8 mouse cellular contexts compared by ENCODE assay signal in genomic region chr5:103655346-103656118, GRCm38 (mm10). TPM values are rescaled to one million over a fixed set of nuclear protein-coding genes. Genes with fewer than 3 reads are reported as not detected.
DNase-seq lines count a peak whose midpoint lies in the region; ATAC-seq and TF ChIP-seq lines count a peak whose summit lies in the region.

Gene 1700016H13Rik (minus strand): TSS chr5:103656010.

- H3K9ac ChIP-seq in hindbrain, embryonic 15.5 days, result peak within 1 kb of the TSS; percentile 56

- no peaks in the 10 kb centered on the region for H3K9me3 ChIP-seq in hindbrain, embryonic 15.5 days
- peaks cover 5% of the 10 kb centered on the region; the same call in 1 of the 2 replicates for H3K9me3 ChIP-seq in megakaryocyte, embryonic 14.5 days

- peak within 1 kb of the TSS; percentile 67 for H3K27ac ChIP-seq in gastrocnemius, adult 2 months
- no peak within 1 kb of the TSS for H3K27ac ChIP-seq in hindbrain, embryonic 15.5 days (replicated peaks)

- H3K4me2 ChIP-seq in hindbrain, embryonic 15.5 days, result peak within 1 kb of the TSS; percentile 100

- peak within 1 kb of the TSS; percentile 85 for H3K4me3 ChIP-seq in gastrocnemius, adult 2 months
- peak within 1 kb of the TSS; percentile 58 for H3K4me3 ChIP-seq in hindbrain, embryonic 15.5 days
- H3K4me3 ChIP-seq in megakaryocyte, embryonic 14.5 days (replicated peaks), result peak within 1 kb of the TSS; percentile 93

- peak; percentile 64 for DNase-seq in WW6 (ENCODE audit: low read depth, low spot score)
- DNase-seq in cerebellum, postnatal 36 days, result peak; percentile 65 to 66
- DNase-seq in gastrocnemius, adult 2 months, result peak; percentile 83
- peak; percentile 30 to 54 for DNase-seq in left cerebral cortex, postnatal 14 days (ENCODE audit: low spot score in 2 of 2)
- peak; percentile 44 to 54 for DNase-seq in right cerebral cortex, adult 2 months (ENCODE audit: low spot score in 2 of 2)
- peak; percentile 85 for DNase-seq in urinary bladder, postnatal 14 days (ENCODE audit: low spot score)

- H3K36me3 ChIP-seq in hindbrain, embryonic 15.5 days, result no peaks in the 10 kb centered on the region
- H3K36me3 ChIP-seq in megakaryocyte, embryonic 14.5 days (replicated peaks; ENCODE audit: low read length), result no peaks in the 10 kb centered on the region

- TF ChIP-seq CTCF in gastrocnemius, adult 2 months (IDR thresholded peaks at IDR 0.05), result peak; percentile 63

- 1% methylated on average over 39 of the region's 56 CpGs for WGBS in hindbrain, embryonic 15.5 days

- intact Hi-C loops in gastrocnemius, adult 2 months (cut with DNase I), result loop anchor here (5.0 to 10.0 kb wide), 2 partner anchors 43 to 61 kb away; no protein-coding TSS in a partner anchor
- intact Hi-C loops in left cerebral cortex, postnatal 14 days (cut with DNase I), result no loop called here

- ATAC-seq in hindbrain, embryonic 15.5 days (ENCODE audit: low FRiP score, low read depth), result peak; percentile 84

- H3K27me3 ChIP-seq in hindbrain, embryonic 15.5 days, result 0 out of 2 replicates have a peak, but pooled peaks cover 4% of the 10 kb centered on the region
- peaks cover 20% of the 10 kb centered on the region for H3K27me3 ChIP-seq in megakaryocyte, embryonic 14.5 days (replicated peaks)

- H3K4me1 ChIP-seq in hindbrain, embryonic 15.5 days (replicated peaks), result peaks cover 7% of the 10 kb centered on the region; the same call in 1 of the 2 replicates
- H3K4me1 ChIP-seq in megakaryocyte, embryonic 14.5 days, result peaks cover 24% of the 10 kb centered on the region

RNA-seq across cellular contexts. Expression of gene 1700016H13Rik, which starts in this region (rescaled TPM):
- total RNA-seq in gastrocnemius, adult 2 months (2021), result under 1 TPM; 0.50 to 0.94 TPM
- polyA plus RNA-seq in hindbrain, embryonic 15.5 days (2015; fragmentation: Nextera tagmentation; extraction: Ambion mirVana), result 0.13 and 0.21 TPM in 2 replicates
- not detected for total RNA-seq in left cerebral cortex, postnatal 14 days (2021)
- not detected in 2 replicates for polyA plus RNA-seq in megakaryocyte, embryonic 14.5 days (2012; ENCODE audit: insufficient read depth, low replicate concordance)

Comparison
In these comparisons a context has a peak if more than half of its experiments do, and no peak if none do; other contexts are left out.
1. Peak in DNase-seq, H3K4me3 ChIP-seq and H3K27ac ChIP-seq in gastrocnemius, adult 2 months; RNA of the gene not detected or under 1 TPM.
2. Peak in ATAC-seq, H3K4me3 ChIP-seq, H3K9ac ChIP-seq and H3K4me2 ChIP-seq in hindbrain, embryonic 15.5 days; RNA of the gene not detected or under 1 TPM.
3. Peak in DNase-seq in left cerebral cortex, postnatal 14 days; RNA of the gene not detected or under 1 TPM.